Mouse (Mus musculus) kidney, adult 2 months (tissue): Measurements from ENCODE around the gene Rnaseh1.

Experiments used
- CTCF ChIP-seq: fragments of 200-500 bp; conservative IDR thresholded peaks from 2 replicates; pipeline ENCODE4 v1.5.1; 2011; ENCODE audit warnings: low read depth, mild to moderate bottlenecking, control low read depth, low read length, moderate library complexity, mixed read lengths; ENCODE audit not compliant: insufficient read depth, insufficient read length
- POLR2A ChIP-seq: fragments of 200-500 bp; IDR thresholded peaks from one replicate; pipeline ENCODE4 v1.6.1; 2011; ENCODE audit warnings: low read depth, low read length, control low read depth

GRCm38 (mm10) chr12:28638778-28639177 is 10.6 kb upstream of the Rnaseh1 start:
- TF ChIP-seq CTCF: no peak
- no peak for TF ChIP-seq POLR2A
